In genomic region chr11:77837856-77838255, GRCm38 (mm10) we compare ENCODE assay signal across 39 mouse cellular contexts. TPM values are rescaled to one million over a fixed set of nuclear protein-coding genes. Genes with fewer than 3 reads are reported as not detected.
DNase-seq lines count a peak whose midpoint lies in the region; ATAC-seq and TF ChIP-seq lines count a peak whose summit lies in the region.
"Had no signal": no experiment of that assay in that cellular context is flagged by ENCODE, and none has a peak within 500 bp of the region (broad histone marks: within the 10 kb centered on the region; RNA-seq: fewer than 3 reads in every experiment).

No protein-coding gene starts in this region.

- H3K9ac ChIP-seq in forebrain, embryonic 12.5 days = no peak overlapping the region; the same call in 1 of the 2 replicates
- no peak overlapping the region for H3K9ac ChIP-seq in forebrain, postnatal 0 days
- H3K9ac ChIP-seq in neural tube, embryonic 12.5 days = 0 out of 2 replicates have a peak overlapping the region, but pooled peaks have one; percentile 3
- H3K9ac ChIP-seq: hindbrain, embryonic 15.5 days; kidney, embryonic 15.5 days; liver, embryonic 14.5 days; midbrain, embryonic 15.5 days had no signal

- H3K27ac ChIP-seq in forebrain, embryonic 12.5 days = 0 out of 2 replicates have a peak overlapping the region, but pooled peaks have one; percentile 38
- H3K27ac ChIP-seq in forebrain, postnatal 0 days (ENCODE audit: low read depth, low read length) = no peak overlapping the region
- no peak overlapping the region for H3K27ac ChIP-seq in neural tube, embryonic 12.5 days
- H3K27ac ChIP-seq: hindbrain, embryonic 15.5 days; layer of hippocampus, adult 2 months; left cerebral cortex, adult 2 months; liver, embryonic 14.5 days; macrophage; midbrain, embryonic 15.5 days had no signal

- WGBS in forebrain, embryonic 12.5 days = 81% methylated on average over 5 of the region's 5 CpGs
- WGBS in forebrain, postnatal 0 days = 77% methylated on average over 5 of the region's 5 CpGs
- WGBS in neural tube, embryonic 12.5 days = 86% methylated on average over 5 of the region's 5 CpGs

- ATAC-seq in forebrain, embryonic 12.5 days (ENCODE audit: low FRiP score) = no peak
- no peak for ATAC-seq in forebrain, postnatal 0 days
- ATAC-seq in neural tube, embryonic 12.5 days (ENCODE audit: low FRiP score, low read depth) = no peak
- ATAC-seq: forebrain, embryonic 16.5 days; inflammation-experienced regulatory T-cells, adult 6 months; midbrain, embryonic 15.5 days; Patski had no signal

- TF ChIP-seq CTCF in forebrain, postnatal 0 days (IDR thresholded peaks at IDR 0.05; ENCODE audit: low read depth) = no peak

- H3K4me3 ChIP-seq in forebrain, embryonic 12.5 days (replicated peaks) = no peak overlapping the region
- no peak overlapping the region for H3K4me3 ChIP-seq in forebrain, postnatal 0 days (ENCODE audit: low read depth, low read length)
- no peak overlapping the region for H3K4me3 ChIP-seq in neural tube, embryonic 12.5 days
- H3K4me3 ChIP-seq: hindbrain, embryonic 10.5 days; hindbrain, embryonic 15.5 days; kidney, embryonic 15.5 days; layer of hippocampus, adult 2 months; left cerebral cortex, adult 2 months; midbrain, embryonic 15.5 days had no signal

- peaks cover 61% of the 10 kb centered on the region for H3K36me3 ChIP-seq in forebrain, embryonic 12.5 days (replicated peaks)
- H3K36me3 ChIP-seq in forebrain, postnatal 0 days (ENCODE audit: insufficient read depth) = peaks cover 75% of the 10 kb centered on the region
- H3K36me3 ChIP-seq in neural tube, embryonic 12.5 days = peaks cover 79% of the 10 kb centered on the region

- H3K27me3 ChIP-seq in forebrain, embryonic 12.5 days = peaks cover 26% of the 10 kb centered on the region
- H3K27me3 ChIP-seq in forebrain, postnatal 0 days (ENCODE audit: insufficient read depth, low read length) = no peaks in the 10 kb centered on the region
- H3K27me3 ChIP-seq in neural tube, embryonic 12.5 days (replicated peaks) = peaks cover 9% of the 10 kb centered on the region; the same call in 1 of the 2 replicates
- H3K27me3 ChIP-seq: hindbrain, embryonic 15.5 days; midbrain, embryonic 15.5 days; Patski had no signal

- H3K4me2 ChIP-seq in forebrain, embryonic 12.5 days = no peak overlapping the region
- no peak overlapping the region for H3K4me2 ChIP-seq in forebrain, postnatal 0 days (ENCODE audit: low read depth)
- H3K4me2 ChIP-seq in neural tube, embryonic 12.5 days (replicated peaks) = no peak overlapping the region
- H3K4me2 ChIP-seq: hindbrain, embryonic 15.5 days; kidney, embryonic 15.5 days; midbrain, embryonic 15.5 days had no signal

- H3K4me1 ChIP-seq in forebrain, embryonic 12.5 days = peaks cover 15% of the 10 kb centered on the region
- no peaks in the 10 kb centered on the region for H3K4me1 ChIP-seq in forebrain, postnatal 0 days (ENCODE audit: insufficient read depth)
- peaks cover 21% of the 10 kb centered on the region; the same call in 1 of the 2 replicates for H3K4me1 ChIP-seq in neural tube, embryonic 12.5 days
- H3K4me1 ChIP-seq: midbrain, embryonic 15.5 days had no signal

- DNase-seq in forebrain, postnatal 0 days = no peak
- no peak for DNase-seq in neural tube, embryonic 10.5 days (ENCODE audit: extremely low spot score, low spot score)
- peak; percentile 67 for DNase-seq in gonadal fat pad, adult 2 months (ENCODE audit: low read depth)
- no peak for DNase-seq in right cerebral cortex, postnatal 25 days
- no peak for DNase-seq in spleen, postnatal 36 days (ENCODE audit: low spot score in 2 of 2)
- DNase-seq: adrenal gland, postnatal 25 days; cerebellum, adult 18-20 months; cerebellum, postnatal 14 days; heart, postnatal 14 days; kidney, adult 11 months; liver; lung, adult 2 months; lung, postnatal 10 days; right cerebral cortex, adult 18-20 months; right cerebral cortex, postnatal 4 days; thymus, postnatal 14 days had no signal

- H3K9me3 ChIP-seq in forebrain, embryonic 12.5 days = no peaks in the 10 kb centered on the region
- no peaks in the 10 kb centered on the region for H3K9me3 ChIP-seq in forebrain, postnatal 0 days (ENCODE audit: low read length)
- no peaks in the 10 kb centered on the region for H3K9me3 ChIP-seq in neural tube, embryonic 12.5 days
- H3K9me3 ChIP-seq: hindbrain, embryonic 15.5 days; kidney, embryonic 15.5 days; midbrain, embryonic 15.5 days had no signal

RNA-seq across cellular contexts. Expression of gene Gm10277, which starts 50.3 kb away (rescaled TPM):
- 2.1 and 2.9 TPM in 2 replicates for polyA plus RNA-seq in forebrain, embryonic 12.5 days (2016; fragmentation: Nextera tagmentation; extraction: Ambion mirVana)
- total RNA-seq in forebrain, postnatal 0 days (2014; rRNA removed) = not detected in 2 replicates
- 0.29 TPM in 1 of 2 replicates, not detected in the other for polyA plus RNA-seq in forebrain, postnatal 0 days (2015; fragmentation: Nextera tagmentation; extraction: Ambion mirVana)
- polyA plus RNA-seq in neural tube, embryonic 12.5 days (2016; fragmentation: Nextera tagmentation; extraction: Ambion mirVana) = 2.4 and 2.7 TPM in 2 replicates
- 0.07 TPM in 1 of 2 replicates, not detected in the other for polyA plus RNA-seq in gonadal fat pad, adult 2 months (2012; rRNA removed)
- total RNA-seq: adrenal gland, adult 18-20 months; adrenal gland, postnatal 25 days; gastrocnemius, adult 8-10 months; granulocyte monocyte progenitor cell, adult 5-6 weeks; heart, postnatal 14 days; layer of hippocampus, adult 2 months; layer of hippocampus, postnatal 14 days; left cerebral cortex, adult 2 months; left cerebral cortex, postnatal 36 days; megakaryocyte-erythroid progenitor cell, adult 5-6 weeks had no signal
- polyA plus RNA-seq: cortical plate, adult 2 months; lung, adult 2 months; macrophage; spleen, adult 2 months; urinary bladder, adult 2 months had no signal

RNA-seq across cellular contexts. Expression of gene Pipox, which starts 56.0 kb away (rescaled TPM):
- polyA plus RNA-seq in forebrain, embryonic 12.5 days (2016; fragmentation: Nextera tagmentation; extraction: Ambion mirVana) = 14.5 and 16.5 TPM in 2 replicates
- total RNA-seq in forebrain, postnatal 0 days (2014; rRNA removed) = 3.8 and 6.8 TPM in 2 replicates
- polyA plus RNA-seq in forebrain, postnatal 0 days (2015; fragmentation: Nextera tagmentation; extraction: Ambion mirVana) = 3.7 and 4.2 TPM in 2 replicates
- polyA plus RNA-seq in neural tube, embryonic 12.5 days (2016; fragmentation: Nextera tagmentation; extraction: Ambion mirVana) = 2.7 and 4.7 TPM in 2 replicates
- 7.4 and 9.6 TPM in 2 replicates for polyA plus RNA-seq in gonadal fat pad, adult 2 months (2012; rRNA removed)
- total RNA-seq: gastrocnemius, adult 8-10 months; megakaryocyte-erythroid progenitor cell, adult 5-6 weeks; MEL had no signal
- polyA plus RNA-seq: macrophage had no signal
